Comparison of ENCODE assay signal across 19 mouse cellular contexts in genomic region chr15:12238337-12238736, GRCm38 (mm10).
"Had no signal": no experiment of that assay in that cellular context is flagged by ENCODE, and none has a peak within 500 bp of the region (broad histone marks: within the 10 kb centered on the region; RNA-seq: fewer than 3 reads in every experiment).

No protein-coding gene starts in this region.

- H3K9me3 ChIP-seq: liver, embryonic 13.5 days; midbrain, embryonic 10.5 days; neural tube, embryonic 12.5 days; neural tube, embryonic 15.5 days had no signal

- H3K27ac ChIP-seq: kidney, postnatal 0 days; liver, embryonic 13.5 days; midbrain, embryonic 10.5 days; neural tube, embryonic 12.5 days; neural tube, embryonic 15.5 days; stomach, postnatal 0 days had no signal

- DNase-seq: kidney, adult 2 months; kidney, postnatal 25 days; layer of hippocampus, adult 9-11 months; liver, embryonic 13.5 days; lung, adult 2 months; lung, postnatal 14 days; lung, postnatal 4 days; midbrain, embryonic 14.5 days; right cerebral cortex, adult 18-20 months; right cerebral cortex, postnatal 14 days; right cerebral cortex, postnatal 4 days; thymus, adult 2 months; thymus, postnatal 14 days; thymus, postnatal 4 days had no signal

- H3K9ac ChIP-seq: liver, embryonic 13.5 days; neural tube, embryonic 12.5 days; neural tube, embryonic 15.5 days had no signal

- H3K4me1 ChIP-seq: midbrain, embryonic 10.5 days; neural tube, embryonic 12.5 days; neural tube, embryonic 15.5 days had no signal

- H3K4me3 ChIP-seq: liver, embryonic 13.5 days; midbrain, embryonic 10.5 days; neural tube, embryonic 12.5 days; neural tube, embryonic 15.5 days had no signal

- H3K27me3 ChIP-seq: liver, embryonic 13.5 days; neural tube, embryonic 12.5 days; neural tube, embryonic 15.5 days had no signal

- H3K4me2 ChIP-seq: liver, embryonic 13.5 days; neural tube, embryonic 12.5 days; neural tube, embryonic 15.5 days had no signal
